Mouse (Mus musculus) B cell, adult (primary cell): ENCODE data around the gene Olfr284. TPM values are rescaled to one million over a fixed set of nuclear protein-coding genes. Genes with fewer than 3 reads are reported as not detected.

Experiments used
- total RNA-seq: library from RNA; stranded (reverse); gene quantifications from 4 replicates; pipeline ENCODE4 v1.2.4, GENCODE M21; 2023; ENCODE audit not compliant: inconsistent age

Olfr284 gene
- not detected in 4 replicates for total RNA-seq

DNA sequence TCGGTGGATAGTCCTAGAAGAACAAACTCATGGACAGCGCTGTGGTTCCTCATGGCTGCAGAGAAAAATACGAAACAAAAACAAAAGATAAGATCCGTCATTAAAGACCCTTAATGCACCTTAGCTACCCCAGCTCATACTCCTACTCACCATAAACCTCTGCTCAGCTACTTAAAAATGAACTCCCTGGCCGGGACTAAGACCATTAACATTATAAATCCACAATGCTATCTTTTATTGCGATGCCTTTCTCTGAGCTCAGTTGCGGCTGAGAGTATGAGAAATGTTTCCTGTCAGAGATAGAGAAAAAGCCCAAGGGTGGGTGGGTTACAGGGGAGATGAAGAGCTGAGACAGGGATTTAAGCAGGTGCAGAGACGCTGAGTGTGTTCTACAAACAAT is at the start of gene Olfr284:
Gene Olfr284, minus strand, starts transcription at position 101 of the 400 bp plus-strand sequence.

DNA sequence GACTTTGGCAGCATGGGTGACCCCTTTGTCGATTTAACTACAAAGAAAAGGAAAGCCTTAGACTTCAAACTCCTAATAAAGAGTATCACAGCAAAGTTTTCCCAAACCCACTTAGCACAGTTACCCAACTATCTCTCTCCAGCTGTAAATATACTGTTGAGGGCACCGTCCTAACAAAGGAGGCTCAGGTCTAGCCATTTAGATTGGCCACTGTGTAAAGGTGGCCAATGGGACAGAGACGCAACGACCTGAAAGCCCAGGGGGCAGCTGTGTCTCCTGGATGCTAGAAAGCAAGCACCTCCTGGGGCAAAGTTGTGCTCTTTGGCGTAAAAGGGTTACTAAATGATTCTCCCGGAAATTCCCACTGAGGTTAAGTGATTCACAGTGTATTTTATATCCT is 40.1 kb upstream of the Olfr284 start, which contains the start of gene Olfr283:
Gene Olfr283, minus strand, starts transcription at position 101 of the 400 bp plus-strand sequence.

DNA sequence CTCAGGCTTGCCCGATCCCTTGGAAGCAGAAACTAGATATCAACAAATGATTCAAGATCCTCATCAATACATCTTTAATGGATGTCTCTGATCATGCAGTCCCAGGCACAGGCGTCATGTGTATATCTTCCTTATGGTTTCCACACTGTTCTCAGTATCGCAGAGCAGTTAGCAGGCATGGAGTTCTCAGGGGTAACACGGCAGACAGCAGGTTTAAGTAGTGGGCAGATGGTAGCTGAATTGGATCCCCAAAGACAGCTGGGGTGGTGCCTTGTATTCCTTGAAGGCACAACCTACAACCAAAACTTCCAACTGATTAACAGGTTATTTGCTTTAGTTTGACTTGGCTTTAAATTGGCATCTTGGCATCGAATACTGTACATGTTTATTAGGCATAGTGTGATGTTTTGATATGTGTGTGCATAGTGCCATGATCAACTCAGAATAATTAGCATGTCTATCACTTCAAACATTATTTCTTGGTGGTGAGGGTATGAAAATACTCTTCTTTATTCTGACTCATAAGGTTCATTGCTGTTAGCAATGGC is 23.5 kb downstream of the Olfr284 start, which contains the start of gene Olfr285:
Gene Olfr285, minus strand, starts transcription at position 177 of the 548 bp plus-strand sequence.

GRCm38 (mm10) chr15:98295628-98296551 is 44.9 kb downstream of the Olfr284 start, which contains the start of gene Zfp641:
TSS of gene Zfp641 (minus strand) at chr15:98296161.

Other genes with a start within 250 kb of the Olfr284 start
- 4.6 to 8.1 TPM (median 5.5 TPM) in 4 replicates for gene Pfkm, start 248.4 kb downstream of the Olfr284 start, total RNA-seq
- 60.4 to 67.2 TPM (median 62.3 TPM) in 4 replicates for gene Senp1, start 247.2 kb downstream of the Olfr284 start, total RNA-seq
- 15.8 to 21.0 TPM (median 18.6 TPM) in 4 replicates for gene Asb8, start 175.4 kb downstream of the Olfr284 start, total RNA-seq
- not detected in 4 replicates for gene Ccdc184, start 173.8 kb downstream of the Olfr284 start, total RNA-seq
- not detected in 4 replicates for gene Olfr288, start 145.4 kb downstream of the Olfr284 start, total RNA-seq
- gene Gm44579, start 120.0 kb downstream of the Olfr284 start, total RNA-seq, result not detected in 4 replicates
- not detected in 4 replicates for gene Olfr287, start 119.9 kb downstream of the Olfr284 start, total RNA-seq
- gene Olfr286, start 106.5 kb downstream of the Olfr284 start, total RNA-seq, result not detected in 4 replicates
- gene H1fnt, start 83.7 kb downstream of the Olfr284 start, total RNA-seq, result not detected in 4 replicates
- not detected in 4 replicates for gene Zfp641, start 44.8 kb downstream of the Olfr284 start, total RNA-seq
- gene Olfr285, start 23.6 kb downstream of the Olfr284 start, total RNA-seq, result not detected in 4 replicates
- gene Olfr283, start 40.0 kb upstream of the Olfr284 start, total RNA-seq, result not detected in 4 replicates
- gene Olfr282, start 90.2 kb upstream of the Olfr284 start, total RNA-seq, result not detected in 4 replicates
- gene Olfr281, start 111.6 kb upstream of the Olfr284 start, total RNA-seq, result not detected in 4 replicates
- gene OR5BS1P, start 128.9 kb upstream of the Olfr284 start, total RNA-seq, result not detected in 4 replicates
- gene Lalba, start 141.7 kb upstream of the Olfr284 start, total RNA-seq, result 0.93 TPM in 1 of 4 replicates, not detected in the others
- gene Olfr279, start 151.4 kb upstream of the Olfr284 start, total RNA-seq, result not detected in 4 replicates
- gene Kansl2, start 193.3 kb upstream of the Olfr284 start, total RNA-seq, result 70.2 to 77.7 TPM (median 72.9 TPM) in 4 replicates
- gene Ccnt1, start 229.9 kb upstream of the Olfr284 start, total RNA-seq, result 128 to 168 TPM (median 160 TPM) in 4 replicates
- gene 4930415O20Rik, start 230.0 kb upstream of the Olfr284 start, total RNA-seq, result not detected in 4 replicates